Comparison of ENCODE assay signal across 13 mouse cellular contexts in the genomic region with DNA sequence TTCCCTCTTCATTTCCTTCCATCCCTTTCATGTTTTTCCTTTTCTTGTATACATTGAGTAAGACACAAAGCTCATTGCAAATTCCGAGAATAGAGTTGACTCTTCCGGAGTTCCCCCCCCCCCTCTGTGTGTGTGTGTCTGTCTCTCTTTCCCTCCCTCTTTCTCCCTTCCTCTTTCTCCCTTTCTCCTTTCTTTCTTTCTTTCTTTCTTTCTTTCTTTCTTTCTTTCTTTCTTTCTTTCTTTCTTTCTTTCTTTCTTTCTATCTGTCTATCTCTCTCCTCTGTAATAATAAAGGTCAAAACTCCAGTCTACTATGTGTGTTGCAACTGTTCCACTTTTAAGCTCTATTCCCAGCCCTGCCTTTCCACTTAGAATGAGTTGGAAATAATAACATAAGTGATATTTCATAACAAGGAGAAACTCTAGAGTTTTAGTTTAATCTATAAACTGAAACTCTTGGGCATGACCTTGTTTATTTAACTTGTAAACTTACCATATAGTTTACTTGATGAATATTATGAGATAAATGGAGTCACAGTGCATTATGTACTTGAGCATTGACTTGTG.
"Had no signal": no experiment of that assay in that cellular context is flagged by ENCODE, and none has a peak within 500 bp of the region (broad histone marks: within the 10 kb centered on the region; RNA-seq: fewer than 3 reads in every experiment).

No protein-coding gene starts in this region.

- H3K27ac ChIP-seq: kidney, postnatal 0 days; limb, embryonic 12.5 days; liver, embryonic 15.5 days; macrophage; midbrain, embryonic 12.5 days had no signal

- H3K36me3 ChIP-seq: limb, embryonic 12.5 days; liver, embryonic 15.5 days; midbrain, embryonic 12.5 days had no signal

- H3K4me1 ChIP-seq: limb, embryonic 12.5 days; liver, embryonic 15.5 days; megakaryocyte, embryonic 14.5 days; midbrain, embryonic 12.5 days had no signal

- DNase-seq: kidney, adult 11 months; kidney, adult 9 months; kidney, postnatal 36 days; layer of hippocampus, adult 9-11 months; liver; right cerebral cortex, postnatal 14 days; thymus, postnatal 36 days had no signal

- H3K9ac ChIP-seq: limb, embryonic 12.5 days; liver, embryonic 15.5 days; midbrain, embryonic 12.5 days had no signal

- H3K9me3 ChIP-seq: limb, embryonic 12.5 days; liver, embryonic 15.5 days; megakaryocyte, embryonic 14.5 days; midbrain, embryonic 12.5 days had no signal

- H3K4me3 ChIP-seq: limb, embryonic 12.5 days; liver, embryonic 15.5 days; megakaryocyte, embryonic 14.5 days; midbrain, embryonic 12.5 days had no signal

- H3K4me2 ChIP-seq: limb, embryonic 12.5 days; liver, embryonic 15.5 days; midbrain, embryonic 12.5 days had no signal

- H3K27me3 ChIP-seq: limb, embryonic 12.5 days; liver, embryonic 15.5 days; megakaryocyte, embryonic 14.5 days; midbrain, embryonic 12.5 days had no signal
